Mouse (Mus musculus) retina, embryonic 14.5 days (tissue): ENCODE results near the gene Cmas.

ENCODE experiments used
- DNase-seq: peaks from one replicate; pipeline ENCODE4 v3.0.0-alpha.2; 2015; ENCODE audit warnings: low spot score

Gene Cmas

GRCm38 (mm10) chr6:142793468-142793867 is 37.0 kb downstream of the Cmas start:
- DNase-seq: peak; percentile 35

GRCm38 (mm10) chr6:142795087-142795486 is 38.6 kb downstream of the Cmas start:
- DNase-seq: no peak

DNA sequence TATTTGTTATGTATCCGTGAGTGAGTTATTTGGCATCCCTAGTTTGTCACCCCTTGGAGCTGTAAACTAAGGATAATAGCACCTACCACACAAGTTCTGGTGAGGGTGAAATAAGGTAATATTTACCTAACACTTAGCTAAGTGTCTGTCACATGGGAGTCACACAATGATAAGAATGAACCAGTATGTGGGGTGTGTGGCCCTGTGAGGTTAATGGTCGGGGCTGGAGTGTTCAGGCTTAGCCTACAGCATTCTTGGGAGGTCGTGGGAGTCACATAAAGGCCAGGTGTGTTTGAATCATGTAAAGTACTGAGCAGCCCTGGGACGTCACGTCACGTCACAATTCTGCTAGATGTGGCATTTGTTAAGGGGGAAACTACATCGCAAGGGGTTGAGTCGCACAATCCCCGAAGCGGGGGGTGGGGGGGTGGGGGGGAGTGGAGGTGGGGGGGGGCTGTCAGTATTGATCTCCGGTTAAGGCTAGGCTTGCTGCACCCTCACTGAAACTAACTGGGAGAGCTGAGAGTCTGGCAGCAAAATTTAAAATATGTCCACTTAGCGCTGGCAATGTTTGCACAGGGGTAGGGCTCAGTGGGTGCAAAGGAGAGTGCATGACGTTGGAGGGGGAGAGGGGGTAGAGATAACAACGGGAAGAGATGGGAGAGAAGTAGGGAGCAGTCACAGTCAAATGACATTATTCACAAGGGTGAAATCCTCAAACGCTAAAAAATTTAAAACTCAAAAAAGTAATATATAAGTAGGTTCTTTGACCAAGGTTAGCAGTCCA is 39.4 kb downstream of the Cmas start:
- no peak for DNase-seq

DNA sequence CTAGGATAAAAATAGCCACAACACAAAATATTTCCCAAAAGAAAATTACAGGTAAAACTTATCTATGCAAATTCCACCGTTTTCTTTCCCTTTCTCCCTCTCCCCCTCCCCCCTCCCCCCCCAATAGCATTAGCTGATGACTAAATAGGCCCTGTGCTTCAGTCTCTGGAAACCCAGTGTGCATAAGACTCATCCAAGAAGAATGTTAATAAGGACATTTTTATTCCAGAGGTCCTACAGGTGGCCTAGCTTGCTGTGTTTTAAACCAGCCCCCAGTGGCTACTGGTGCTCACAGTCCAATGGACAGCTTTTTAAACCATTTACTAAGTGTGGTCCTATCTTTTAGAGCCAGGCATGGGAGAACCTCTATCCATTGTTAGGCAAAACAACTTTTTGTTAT is 41.5 kb downstream of the Cmas start:
- no peak for DNase-seq

- no peak for DNase-seq
Observed at GRCm38 (mm10) chr6:142798837-142799236, 42.4 kb downstream of the Cmas start.

- no peak for DNase-seq
Observed at GRCm38 (mm10) chr6:142799704-142800374, 43.4 kb downstream of the Cmas start.

DNA sequence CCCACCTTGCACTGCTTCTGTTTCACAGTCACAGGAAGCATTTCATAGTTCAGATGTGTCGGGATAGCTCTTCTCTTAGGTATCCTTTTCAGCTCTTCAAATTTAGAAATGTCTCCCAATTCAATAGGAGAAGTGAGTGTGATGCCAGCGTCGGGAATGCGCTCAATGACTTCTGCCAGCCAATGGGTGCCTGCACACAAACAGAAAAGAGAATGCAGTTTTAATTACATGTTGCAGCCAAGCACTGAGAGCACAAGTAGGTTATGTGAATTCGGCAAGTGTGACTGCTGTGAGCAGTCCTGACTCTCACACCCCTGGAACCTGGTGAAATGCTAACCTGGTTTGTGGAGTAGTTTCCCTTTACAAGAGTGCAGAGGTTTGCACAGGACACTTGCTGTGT is 45.2 kb downstream of the Cmas start:
- no peak for DNase-seq

- DNase-seq: no peak
Observed at GRCm38 (mm10) chr6:142802617-142803525, 46.4 kb downstream of the Cmas start.

GRCm38 (mm10) chr6:142804402-142804801 is 47.9 kb downstream of the Cmas start, which contains the start of gene Sult6b2:
Sult6b2 (minus strand) TSS chr6:142804502.
- DNase-seq: no peak

DNA sequence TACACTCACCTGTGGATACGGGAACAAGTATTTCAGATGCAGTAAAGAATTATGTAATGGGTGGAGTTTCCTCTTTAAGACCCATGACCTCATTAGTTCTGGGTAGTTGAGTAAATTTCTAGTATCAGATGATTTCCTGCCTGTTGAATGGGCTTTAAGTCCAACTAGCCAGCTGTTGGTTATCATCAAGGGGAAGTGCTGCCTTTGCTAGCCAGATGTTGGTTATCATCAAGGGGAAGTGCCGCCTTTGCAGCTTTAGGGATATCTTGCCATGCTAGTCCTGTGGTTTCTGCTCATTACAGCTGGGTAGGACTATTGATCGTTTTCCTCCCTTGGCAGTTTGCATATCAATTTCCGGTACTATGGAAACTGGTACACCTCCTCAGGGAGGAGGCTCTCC is 49.8 kb downstream of the Cmas start:
- DNase-seq: no peak

GRCm38 (mm10) chr6:142809373-142810098 is 53.0 kb downstream of the Cmas start:
- no peak for DNase-seq

- DNase-seq: no peak
Observed at GRCm38 (mm10) chr6:142810239-142810638, 53.8 kb downstream of the Cmas start.

DNA sequence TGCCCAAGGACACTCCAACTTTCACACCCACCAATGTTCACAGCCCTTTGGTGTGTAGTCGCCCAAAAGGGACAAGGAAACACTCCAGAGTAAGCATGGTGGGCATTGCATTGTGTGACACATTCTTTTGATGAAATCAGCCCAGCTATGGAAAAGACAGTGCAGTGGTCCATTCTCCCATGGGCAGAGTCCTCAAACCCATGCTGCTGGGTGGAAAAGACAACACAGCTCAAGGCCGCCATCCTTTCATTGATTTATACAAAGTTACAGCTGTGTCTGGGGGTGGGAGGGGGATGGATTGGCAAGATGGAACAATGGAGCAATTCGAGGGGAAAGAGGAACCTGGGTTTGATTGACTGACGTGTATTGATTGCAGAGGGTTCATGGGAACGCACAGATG is 56.5 kb downstream of the Cmas start:
- DNase-seq: peak; percentile 33

- DNase-seq: no peak
Observed at GRCm38 (mm10) chr6:142814011-142814410, 57.5 kb downstream of the Cmas start.

DNA sequence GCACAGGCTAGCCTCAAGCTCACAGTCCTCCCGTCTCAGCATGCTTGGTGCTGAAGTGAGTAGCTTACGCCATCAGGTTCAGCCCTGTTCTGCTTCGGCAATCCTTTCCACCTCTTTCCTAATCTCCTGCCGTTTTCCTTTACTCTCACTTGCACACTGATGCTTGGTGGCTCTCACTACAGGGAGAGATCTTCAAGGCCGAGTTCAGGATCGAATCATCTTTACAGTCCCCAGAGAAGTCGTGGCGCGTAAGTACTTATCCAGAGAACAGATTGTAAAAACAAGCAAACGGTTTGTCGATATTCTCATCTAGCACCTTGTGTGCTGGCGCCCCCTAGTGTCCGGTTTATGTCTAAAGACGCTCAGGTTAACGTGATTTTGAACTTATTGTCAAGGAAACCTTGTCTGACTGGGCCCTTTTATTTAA is 58.0 kb downstream of the Cmas start:
- peak; percentile 97 for DNase-seq

- no peak for DNase-seq
Observed at GRCm38 (mm10) chr6:142815513-142815912, 59.0 kb downstream of the Cmas start.

GRCm38 (mm10) chr6:142818306-142818705 is 61.8 kb downstream of the Cmas start:
- no peak for DNase-seq

GRCm38 (mm10) chr6:142823008-142823787 is 66.7 kb downstream of the Cmas start:
- DNase-seq: no peak
